Mouse (Mus musculus) CD4-positive, CD25-positive, alpha-beta regulatory T cell, adult 2 months (primary cell): ENCODE results near the gene Mcts2.
"Not testable (repeated sequence)": the region's sequence is repeated elsewhere in the genome, so short reads cannot be mapped to it uniquely, and the experiment has no call there.

Source experiments
- DNase-seq: peaks from one replicate; pipeline ENCODE4 v3.0.0-alpha.2; 2012; ENCODE audit warnings: low read depth, low spot score

Mcts2 gene

DNA sequence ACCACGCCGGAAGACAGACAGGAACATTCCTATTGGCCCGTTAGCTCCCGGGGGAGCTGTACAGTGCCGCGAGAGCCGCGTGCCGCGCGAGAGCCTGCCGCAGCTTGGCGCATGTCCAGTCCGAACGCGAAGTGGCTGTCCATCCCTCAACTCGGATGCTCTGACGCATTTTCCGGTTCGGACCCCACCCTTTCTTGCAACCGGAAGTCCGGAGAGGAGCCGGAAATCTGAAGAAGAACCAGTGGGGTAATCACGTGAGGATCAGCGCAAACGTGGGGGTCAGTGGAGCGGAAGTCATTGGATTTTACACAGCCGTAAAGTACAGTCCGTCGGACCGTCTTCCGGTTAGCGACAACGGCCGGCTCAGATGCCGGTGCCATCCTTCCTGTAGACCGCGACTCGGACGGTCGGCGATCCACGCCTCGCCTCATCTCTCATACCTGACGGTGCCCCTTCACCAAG, at the start of gene Mcts2:
Gene Mcts2, plus strand, starts transcription at position 230 of the 462 bp plus-strand sequence.
- DNase-seq, result peak; percentile 45

DNA sequence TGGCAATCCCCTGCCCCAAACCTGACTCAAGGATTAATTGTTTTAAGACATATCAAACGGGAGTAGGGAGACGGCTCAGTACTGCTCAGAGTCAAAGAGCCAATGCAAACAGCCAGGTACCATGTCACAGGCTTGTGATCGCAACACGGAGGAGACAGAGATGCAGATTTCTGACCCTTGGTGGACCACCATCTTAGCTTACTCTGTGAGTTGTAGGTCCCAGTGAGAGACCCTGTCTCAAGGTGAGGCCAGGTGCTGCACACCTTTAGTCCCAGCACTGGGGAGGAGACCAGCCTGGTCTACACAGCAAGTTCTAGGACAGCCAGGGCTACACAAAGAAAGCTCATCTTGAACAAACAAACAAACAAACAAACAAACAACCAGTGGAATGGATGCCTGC, 49.5 kb upstream of the Mcts2 start:
- DNase-seq, result no peak

DNA sequence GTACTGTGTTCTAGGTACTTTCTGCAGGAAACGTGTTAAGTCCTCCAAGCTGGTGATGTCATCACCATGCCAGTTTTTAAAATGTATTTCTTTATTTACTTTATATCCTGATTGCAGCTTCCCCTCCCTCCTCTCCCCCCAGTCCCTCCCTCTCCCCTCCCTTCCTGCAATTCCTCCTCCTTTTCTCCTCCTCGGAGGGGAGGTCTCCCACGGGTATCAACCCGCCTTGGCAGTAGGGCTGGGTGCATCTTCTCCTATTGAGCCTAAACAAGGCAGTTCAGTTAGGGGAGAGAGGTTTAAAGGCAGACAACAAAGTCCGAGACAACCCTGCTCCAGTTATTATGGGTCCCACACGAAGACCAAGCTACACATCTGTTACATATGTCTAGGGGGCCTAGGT, 48.0 kb upstream of the Mcts2 start:
- DNase-seq, result no peak

DNA sequence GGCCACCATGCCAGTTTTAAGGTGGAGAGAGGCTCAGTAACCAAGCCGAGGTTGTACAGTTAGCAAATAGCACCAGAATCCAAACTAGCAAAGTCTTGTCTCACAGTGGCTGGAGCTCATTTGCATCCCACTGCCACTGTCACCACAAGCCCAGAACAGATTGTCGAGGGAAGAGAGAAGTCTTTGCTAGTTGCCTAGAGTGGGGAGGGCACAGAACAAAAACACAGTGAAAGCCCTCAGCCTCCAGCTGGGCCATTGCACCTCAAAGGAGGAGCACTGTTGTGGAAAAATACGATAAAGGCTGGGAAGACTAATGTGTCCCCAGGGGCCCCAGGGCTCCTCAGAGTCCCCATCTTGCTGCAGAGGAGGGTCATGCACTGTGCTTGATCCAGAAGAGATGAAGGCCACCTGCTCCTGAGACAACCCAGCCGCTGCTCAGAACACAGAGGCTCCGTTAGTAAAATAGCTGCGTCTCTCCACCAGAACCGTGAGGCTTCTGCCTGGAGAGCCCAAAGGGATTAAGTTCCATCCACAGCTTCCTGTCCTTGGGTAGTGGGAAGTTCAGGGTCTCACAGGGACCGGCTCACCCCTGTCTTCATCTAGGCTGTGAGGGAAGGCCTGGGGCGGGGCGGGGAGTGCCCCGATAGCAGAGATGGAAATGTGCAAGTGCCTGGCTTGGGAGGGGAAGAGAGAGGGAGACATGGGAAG, 47.3 kb upstream of the Mcts2 start:
- DNase-seq, result no peak

DNA sequence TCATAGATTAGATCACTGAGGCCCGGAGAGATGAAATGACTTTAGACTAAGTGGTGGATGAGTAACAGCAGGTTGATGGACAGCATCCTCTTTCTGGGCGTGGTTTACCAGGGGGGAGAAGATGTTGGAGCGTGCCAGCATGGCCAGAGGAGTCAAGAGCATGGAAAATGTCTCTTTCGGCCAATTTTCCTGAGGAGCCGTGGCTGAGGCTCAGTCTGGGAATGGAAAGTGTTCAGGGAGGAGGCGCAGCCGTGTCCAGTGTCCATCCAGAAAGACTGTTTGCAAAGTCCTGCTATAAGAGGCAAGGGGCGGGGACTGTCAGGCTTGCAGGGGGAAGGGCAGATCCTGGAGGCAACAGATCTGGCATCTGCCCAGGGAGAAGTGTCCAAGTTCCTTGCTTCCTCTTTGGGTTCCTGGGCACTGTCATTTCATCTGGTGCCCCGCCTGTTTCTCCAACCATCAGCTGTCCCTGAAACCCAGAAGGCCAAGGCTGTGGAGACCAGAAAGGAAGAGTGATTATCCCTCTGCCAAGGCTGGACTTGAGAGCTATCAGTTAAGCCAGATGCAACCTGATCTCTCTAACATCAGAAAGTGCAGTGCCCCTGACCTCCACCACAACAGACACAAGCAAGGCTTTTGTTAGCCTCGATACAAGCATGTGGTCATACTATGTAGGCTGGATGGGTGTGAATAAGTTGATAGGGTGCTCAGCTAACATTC, 33.8 kb upstream of the Mcts2 start:
- DNase-seq, result no peak

DNA sequence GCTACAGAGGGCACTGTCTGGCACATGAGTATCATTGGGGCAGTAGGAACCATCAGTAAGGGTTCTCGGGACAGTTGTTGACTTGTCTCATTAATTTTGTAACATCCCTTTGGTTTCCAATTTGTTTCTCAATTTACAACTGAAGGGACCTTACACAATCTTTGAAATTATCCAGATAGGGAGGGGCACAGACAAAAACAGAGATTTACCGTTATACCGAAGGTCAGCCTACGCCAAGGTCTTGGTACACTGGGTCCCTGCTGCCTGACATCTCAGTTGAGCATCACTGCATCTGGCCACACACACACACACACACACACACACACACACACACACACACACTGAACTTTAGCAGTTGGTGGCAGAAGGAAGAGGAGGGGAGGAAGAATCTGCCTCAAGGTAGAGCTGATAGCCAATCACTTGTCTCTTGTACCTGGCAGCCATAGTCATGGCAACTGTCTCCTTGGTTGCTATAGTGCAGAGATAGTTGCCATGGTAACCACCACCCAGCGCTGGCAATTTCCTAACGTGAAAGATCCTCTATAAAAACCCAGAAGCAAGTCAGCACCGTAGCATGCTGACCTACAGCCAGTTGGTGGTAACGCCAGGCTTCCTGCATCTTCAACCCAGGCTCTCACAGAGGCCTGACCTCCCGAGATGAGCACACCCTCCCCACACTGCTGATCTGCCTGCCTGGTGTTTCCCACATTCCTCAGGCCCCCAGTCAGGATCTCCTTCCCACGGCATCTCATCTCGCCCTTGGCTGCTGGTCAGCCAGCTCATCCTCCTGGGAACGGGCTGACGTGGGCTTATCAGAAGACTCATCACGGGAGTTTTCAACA, 32.7 kb upstream of the Mcts2 start:
- peak; percentile 57 for DNase-seq

DNA sequence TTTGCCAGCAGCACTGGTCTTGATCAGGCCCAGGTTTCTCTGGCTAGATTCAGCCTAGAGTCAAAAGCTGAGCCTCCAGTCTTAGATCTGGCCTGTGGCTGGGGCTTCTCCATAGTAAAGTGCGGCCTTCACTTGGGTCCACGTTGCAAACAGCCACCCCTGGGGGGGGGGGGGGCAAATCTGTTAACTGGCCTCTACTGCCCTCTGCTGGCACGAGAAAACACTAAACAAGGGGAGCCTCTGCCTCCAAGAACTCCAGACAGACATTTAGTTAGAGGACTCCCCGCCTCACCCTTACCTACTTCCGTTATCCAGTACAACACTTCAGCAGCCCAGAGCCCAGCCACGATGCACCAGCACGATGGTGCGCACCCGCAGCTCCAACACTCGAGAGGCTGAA, 29.4 kb upstream of the Mcts2 start:
- DNase-seq, result peak; percentile 59

DNA sequence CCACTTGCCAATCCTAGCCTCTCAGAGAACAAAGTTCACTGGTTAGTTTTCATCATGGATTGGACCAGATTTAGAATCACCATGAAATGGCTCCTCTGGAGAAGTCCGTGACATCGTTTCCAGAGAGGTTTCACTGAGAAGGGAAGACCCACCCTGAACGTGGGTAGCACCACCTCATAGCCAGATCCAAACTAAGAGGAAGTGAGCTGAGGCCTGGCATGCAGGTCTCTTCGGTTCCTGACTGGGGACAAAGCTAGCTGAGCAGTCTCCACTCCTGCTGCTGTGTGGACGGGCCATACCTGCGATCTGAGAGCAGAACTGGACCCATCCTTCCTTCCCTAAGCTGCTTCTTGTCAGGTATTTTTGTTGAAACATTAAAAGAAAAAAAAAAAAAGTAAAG, 25.7 kb upstream of the Mcts2 start:
- DNase-seq, result no peak

DNA sequence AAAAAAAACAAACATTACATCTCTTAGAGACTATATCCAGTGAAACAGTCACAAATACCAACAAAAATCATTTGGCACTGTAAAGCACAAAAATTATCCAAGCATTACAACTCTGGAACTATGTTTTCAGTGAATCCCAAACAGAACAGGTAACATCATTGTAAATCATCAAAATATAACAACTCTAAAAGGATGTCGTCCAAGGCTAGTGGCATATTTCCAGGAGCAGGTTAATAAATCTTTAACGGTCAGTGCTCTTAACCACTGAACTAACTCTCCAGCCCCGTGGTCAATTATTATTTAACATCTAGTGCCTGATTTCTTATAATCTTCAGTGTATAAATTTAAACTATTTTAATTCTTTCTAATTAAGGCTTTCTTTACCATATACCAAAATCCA, 20.6 kb upstream of the Mcts2 start:
- DNase-seq, result not testable (repeated sequence)

DNA sequence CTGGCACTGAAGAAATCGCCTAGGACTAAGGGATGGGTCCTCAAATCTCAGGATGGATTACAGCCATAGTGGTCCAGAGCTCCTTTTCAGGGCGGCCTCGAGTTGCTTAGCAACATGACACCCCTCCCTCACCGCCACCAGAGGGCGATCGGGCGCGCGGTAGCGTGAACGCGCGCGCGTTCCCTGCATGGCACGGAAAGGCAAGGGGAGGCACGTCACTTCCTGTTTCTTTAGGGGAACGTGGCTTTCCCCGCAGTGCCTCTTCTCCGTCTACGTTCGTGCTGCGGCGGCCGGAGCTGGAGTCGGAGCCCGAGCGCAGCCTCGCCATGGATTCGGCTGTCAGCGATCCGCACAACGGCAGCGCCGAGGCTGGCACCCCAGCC, 17.6 kb upstream of the Mcts2 start, which contains the start of gene H13:
Gene H13, plus strand, starts transcription at position 206 of the 383 bp plus-strand sequence.
- DNase-seq, result peak; percentile 98

DNA sequence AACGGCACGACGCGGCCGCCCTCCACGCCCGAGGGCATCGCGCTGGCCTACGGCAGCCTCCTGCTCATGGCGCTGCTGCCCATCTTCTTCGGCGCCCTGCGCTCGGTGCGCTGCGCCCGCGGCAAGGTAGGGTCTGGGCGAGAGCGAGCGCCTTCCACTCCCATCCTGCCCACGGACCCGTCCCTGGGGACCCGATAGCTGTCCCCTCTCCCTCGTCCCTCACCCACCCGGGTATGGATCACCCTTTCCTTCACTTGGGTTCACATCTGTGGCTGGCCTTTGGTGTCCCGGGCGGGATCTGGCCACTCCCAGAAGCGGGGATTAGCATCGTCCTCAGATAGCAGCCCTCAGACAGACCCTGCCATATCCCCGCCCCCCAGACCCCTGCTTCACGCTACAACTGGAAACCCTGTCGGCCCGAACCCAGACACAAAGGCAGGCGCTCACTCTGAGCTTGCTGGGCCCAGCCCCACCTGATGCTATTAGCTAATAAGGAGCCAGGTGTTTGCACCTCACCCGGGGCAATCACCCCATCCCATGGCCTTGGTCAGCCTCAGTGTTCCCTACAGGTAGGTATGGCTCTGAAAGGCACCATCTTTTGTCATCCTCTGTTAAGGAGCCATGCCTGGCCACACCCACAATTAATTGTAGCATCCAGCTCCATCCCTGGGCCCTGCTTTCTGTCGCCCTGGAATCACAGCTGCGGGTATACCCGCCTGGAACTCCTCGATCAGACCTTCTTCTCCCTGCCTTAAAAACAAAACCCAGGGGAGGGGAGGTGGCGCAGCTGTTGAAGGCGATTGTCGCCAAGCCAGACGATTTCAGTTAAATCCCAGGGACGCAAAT, 17.0 kb upstream of the Mcts2 start:
- peak; percentile 46 for DNase-seq

DNA sequence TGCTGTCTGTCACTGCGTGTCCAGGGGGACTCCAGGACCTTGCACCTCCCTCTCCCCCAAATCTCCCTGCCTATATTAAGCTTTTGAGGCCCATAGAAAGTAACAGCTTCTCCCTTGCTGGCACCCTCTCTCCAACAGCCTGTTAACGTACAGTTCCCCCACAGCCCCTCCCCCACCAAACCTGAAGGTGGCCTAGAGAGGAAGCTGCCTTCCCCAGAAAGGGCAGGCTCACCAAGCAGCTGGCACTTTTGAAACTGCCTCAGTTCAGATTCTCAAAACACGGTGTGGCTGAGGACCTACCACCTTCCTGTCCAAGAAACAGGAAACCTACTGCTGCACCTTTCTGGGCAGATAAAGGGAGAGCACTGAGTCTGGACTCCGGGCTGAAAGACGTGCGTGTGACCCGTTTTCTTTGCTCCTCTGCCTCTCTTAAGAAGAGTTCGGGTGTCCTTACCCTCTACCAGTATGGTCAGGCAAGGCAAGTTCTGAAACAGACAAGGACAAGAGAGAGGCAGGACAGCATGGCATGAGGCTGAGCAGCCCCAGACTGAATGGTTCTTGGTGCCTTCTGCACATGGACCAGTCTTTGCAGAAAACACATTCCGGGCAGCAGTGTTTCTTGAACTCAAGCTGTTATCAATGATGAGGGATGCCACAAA, 15.7 kb upstream of the Mcts2 start:
- DNase-seq, result peak; percentile 71

DNA sequence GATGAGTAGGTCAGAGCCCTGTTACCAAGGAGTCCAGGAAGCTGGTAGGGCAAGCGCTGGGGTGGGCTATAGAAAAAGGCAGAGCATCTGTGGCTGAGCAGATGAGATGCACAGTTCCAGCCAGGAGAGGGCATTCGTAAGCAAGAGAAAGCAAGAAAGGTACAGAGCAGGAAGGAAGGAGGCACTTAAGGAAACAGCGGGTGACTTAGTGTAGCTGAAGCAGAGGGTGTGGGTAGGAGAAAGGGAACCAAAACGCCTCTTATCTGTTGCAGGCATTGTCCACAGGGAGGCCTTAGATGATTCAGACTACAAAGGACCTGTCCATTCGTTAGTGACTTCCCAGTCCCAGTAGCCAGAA, 15.2 kb upstream of the Mcts2 start:
- DNase-seq, result peak; percentile 81

DNA sequence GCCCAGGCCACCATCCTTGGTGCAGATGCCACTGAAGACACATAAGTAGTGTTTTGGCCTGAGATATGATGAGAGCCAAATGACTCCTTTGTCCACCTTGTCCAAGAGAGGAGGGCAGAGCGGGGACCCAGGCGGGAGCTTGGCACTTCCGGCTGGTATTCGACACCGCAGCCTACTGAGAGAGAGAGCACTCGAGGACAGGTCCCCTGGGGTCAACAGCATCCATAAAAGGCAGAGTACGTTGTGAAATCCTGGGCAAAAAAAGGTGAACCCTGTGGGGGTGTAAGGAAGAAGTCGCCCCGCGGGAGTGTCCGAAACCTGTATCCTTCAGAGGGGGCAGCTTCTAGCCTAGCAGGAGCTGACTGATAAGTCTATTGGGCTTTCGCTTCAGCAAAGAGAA, 14.7 kb upstream of the Mcts2 start:
- no peak for DNase-seq

DNA sequence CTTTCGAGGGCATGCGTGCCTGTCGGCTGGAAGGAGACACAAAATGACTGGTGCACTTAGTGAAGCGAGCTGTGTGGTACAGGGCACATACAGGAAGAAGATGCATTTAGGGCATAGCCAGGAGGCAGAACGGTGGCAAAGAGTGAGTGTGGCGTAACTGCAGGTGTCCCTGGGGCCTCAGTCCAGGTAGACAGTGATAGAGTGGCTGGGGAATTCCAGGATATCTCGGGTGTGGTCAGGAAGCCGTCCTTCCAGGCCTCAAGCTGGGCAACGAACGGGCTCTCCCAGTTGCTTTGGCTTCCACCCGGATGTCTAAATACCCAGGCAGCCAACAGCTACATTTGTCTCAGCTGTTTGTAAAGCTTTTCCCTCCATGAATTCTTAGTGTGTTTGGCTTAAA, 12.7 kb upstream of the Mcts2 start:
- DNase-seq, result no peak

DNA sequence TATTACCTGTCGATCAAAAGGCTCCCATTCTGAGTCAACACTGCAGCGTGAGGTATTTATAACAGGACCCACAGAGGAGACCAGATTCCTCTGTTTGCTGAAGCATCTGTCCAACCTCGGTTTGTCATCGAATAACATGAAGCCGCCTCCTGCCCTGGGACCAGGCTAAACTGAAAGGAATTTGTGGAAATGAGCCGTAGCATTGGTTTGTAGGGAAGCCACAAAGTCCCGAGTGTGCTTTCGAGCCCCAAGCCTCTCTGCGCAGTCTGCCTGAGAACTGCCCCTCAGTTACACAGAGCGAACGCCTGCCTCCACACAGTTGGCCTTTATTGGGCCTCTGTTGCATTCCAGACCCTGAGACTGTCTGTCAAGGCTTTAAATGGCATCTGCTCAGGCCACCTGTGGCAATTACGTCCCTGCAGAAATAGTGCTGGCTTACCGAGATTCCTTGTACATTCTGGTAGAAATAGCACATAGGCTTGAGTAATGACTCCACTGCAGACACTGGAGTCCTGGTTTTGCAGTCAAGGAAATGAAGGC, 11.5 kb upstream of the Mcts2 start:
- no peak for DNase-seq

DNA sequence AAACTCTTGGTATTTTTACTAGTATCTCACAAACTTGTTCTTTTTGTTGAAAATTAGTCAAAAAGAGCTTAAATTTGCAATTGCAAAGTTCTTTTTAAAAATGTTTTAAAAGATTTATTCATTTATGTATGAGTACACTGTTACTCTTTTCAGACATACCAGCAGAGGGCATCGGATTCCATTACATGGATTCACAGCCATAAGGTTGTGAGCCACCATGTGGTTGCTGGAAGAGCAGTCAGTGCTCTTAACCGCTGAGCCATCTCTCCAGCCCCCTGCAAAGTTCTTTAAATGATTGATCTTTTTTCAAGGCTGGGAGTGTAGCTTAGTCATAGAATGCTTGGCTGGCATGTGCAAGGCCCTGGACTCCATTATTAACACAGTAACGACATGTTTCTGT, 8.5 kb upstream of the Mcts2 start:
- peak; percentile 69 for DNase-seq

DNA sequence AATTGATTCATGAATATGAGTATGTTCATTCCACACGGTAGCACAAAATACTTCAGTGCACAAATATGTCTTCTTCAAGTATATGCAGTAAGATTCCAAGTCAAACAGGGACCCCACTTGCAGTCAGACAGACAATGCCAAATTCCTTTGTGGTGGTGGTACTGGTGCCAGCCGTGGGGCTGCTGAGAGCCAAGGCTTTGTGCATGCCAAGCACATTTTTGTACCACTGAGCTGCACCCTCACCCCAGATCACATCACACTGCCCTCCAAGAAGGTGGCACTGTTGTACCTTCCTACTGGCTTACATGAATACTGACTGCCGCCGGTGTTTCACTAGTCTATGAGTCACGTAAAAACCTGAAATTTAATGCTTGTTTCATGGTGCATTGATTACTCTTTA, 7.9 kb upstream of the Mcts2 start:
- DNase-seq, result no peak

DNA sequence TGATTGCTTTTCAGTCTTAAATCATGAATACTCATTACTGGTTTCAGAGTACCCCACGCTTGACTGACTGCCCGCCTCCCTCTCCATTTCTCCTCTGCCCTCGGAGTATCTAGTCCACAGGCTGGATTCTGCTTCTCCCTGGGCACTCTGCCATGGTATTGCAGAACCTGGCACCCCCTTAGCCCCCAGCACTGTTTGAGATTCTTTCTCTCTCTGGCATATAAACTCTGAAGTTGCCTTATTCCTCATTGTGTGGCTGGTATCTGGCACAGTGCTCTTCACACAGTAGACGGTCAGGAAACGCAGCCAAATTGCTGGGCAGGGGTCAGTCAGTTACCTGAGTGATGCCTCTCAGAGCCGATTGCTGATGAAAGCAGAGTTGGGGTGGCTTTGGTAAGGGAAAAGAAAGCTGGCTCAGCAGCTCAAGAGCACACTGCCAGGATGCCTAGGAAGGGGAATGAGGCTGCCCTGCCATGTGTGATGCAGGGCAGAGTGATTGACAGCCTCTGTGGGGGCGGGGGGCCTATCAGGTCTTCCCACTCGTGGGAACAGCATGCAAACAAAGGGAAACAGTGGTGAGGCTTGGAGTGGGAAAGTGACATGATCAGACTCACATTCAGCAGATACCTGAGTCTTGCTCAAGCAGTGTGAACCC, 7.0 kb upstream of the Mcts2 start:
- DNase-seq, result no peak

DNA sequence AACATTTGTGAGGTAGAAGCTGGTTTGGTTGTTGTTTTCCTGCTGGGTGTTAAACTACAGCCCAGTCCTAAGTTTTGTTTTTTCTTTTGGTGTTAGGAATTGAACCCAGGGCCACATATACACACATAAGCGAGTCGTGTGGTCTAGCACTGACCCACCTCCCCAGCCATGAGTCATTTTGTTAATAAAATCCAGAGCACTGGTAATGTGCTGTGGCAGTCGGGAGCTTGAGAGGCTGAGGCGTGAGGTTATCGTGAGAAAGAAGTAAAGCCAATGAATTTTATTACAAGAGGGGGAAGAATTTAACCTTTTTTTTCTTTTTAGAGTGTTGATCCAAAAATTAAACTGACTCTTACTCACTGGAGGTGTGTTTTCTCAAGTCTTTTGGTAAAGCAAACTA, 3.7 kb upstream of the Mcts2 start:
- DNase-seq, result no peak
